ENCODE assay signal across 17 mouse cellular contexts in the genomic region with DNA sequence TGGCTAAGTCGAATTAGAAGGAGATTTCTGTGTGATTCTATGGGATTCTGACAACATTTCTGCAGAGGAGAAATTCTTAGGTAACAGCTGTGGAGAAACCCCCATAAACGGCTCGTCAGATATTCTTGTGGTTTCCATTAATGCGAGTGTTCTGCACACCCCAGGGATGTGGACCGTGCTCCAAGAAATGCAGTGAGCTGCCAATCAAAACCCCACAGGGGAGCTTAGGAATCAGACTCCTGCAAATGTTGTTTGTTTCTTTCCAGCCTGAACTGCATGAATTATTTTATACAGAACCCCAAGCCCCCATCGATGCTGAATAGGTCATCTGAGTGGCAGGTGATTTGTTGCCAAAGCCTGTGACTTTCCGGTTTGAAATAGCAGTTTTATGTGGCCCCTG.
DNase-seq lines count a peak whose midpoint lies in the region; ATAC-seq and TF ChIP-seq lines count a peak whose summit lies in the region.
"Had no signal": no experiment of that assay in that cellular context is flagged by ENCODE, and none has a peak within 500 bp of the region (broad histone marks: within the 10 kb centered on the region; RNA-seq: fewer than 3 reads in every experiment).

No protein-coding gene starts in this region.

- TF ChIP-seq CTCF in left cerebral cortex, adult 2 months (IDR thresholded peaks at IDR 0.05), result no peak
- no peak for TF ChIP-seq CTCF in hindbrain, postnatal 0 days (IDR thresholded peaks at IDR 0.05; ENCODE audit: low read depth)
- TF ChIP-seq CTCF in midbrain, postnatal 0 days (IDR thresholded peaks at IDR 0.05), result no peak
- no peak for TF ChIP-seq CTCF in intestine, postnatal 0 days (IDR thresholded peaks at IDR 0.05; ENCODE audit: low read depth)

- H3K27ac ChIP-seq in left cerebral cortex, adult 2 months, result peak overlapping the region; percentile 47; the same call in 1 of the 2 replicates
- H3K27ac ChIP-seq in forebrain, embryonic 15.5 days (replicated peaks), result peak overlapping the region; percentile 47
- 0 out of 2 replicates have a peak overlapping the region, but pooled peaks have one; percentile 17 for H3K27ac ChIP-seq in hindbrain, postnatal 0 days
- H3K27ac ChIP-seq in midbrain, postnatal 0 days (ENCODE audit: low read depth, low read length), result no peak overlapping the region
- H3K27ac ChIP-seq in intestine, postnatal 0 days (ENCODE audit: low read depth, low read length), result no peak overlapping the region
- H3K27ac ChIP-seq: liver, embryonic 13.5 days had no signal

- no peak overlapping the region for H3K9ac ChIP-seq in forebrain, embryonic 15.5 days (replicated peaks)
- H3K9ac ChIP-seq in hindbrain, postnatal 0 days (replicated peaks; ENCODE audit: low read length), result no peak overlapping the region
- no peak overlapping the region for H3K9ac ChIP-seq in midbrain, postnatal 0 days (replicated peaks; ENCODE audit: low read length, poor library complexity, severe bottlenecking)
- H3K9ac ChIP-seq in intestine, postnatal 0 days (ENCODE audit: low read depth, low read length), result no peak overlapping the region
- H3K9ac ChIP-seq: liver, embryonic 13.5 days had no signal

- no peak overlapping the region for H3K4me2 ChIP-seq in forebrain, embryonic 15.5 days (replicated peaks)
- peak overlapping the region; percentile 16; the same call in 1 of the 2 replicates for H3K4me2 ChIP-seq in hindbrain, postnatal 0 days (ENCODE audit: low read depth, low read length)
- H3K4me2 ChIP-seq in midbrain, postnatal 0 days (ENCODE audit: low read depth, low read length, poor library complexity, severe bottlenecking), result no peak overlapping the region
- H3K4me2 ChIP-seq in intestine, postnatal 0 days (replicated peaks; ENCODE audit: low read depth), result no peak overlapping the region
- H3K4me2 ChIP-seq: heart, embryonic 11.5 days; liver, embryonic 13.5 days had no signal

- no peaks in the 10 kb centered on the region for H3K36me3 ChIP-seq in forebrain, embryonic 15.5 days
- no peaks in the 10 kb centered on the region for H3K36me3 ChIP-seq in hindbrain, postnatal 0 days (ENCODE audit: insufficient read depth, low read length)
- H3K36me3 ChIP-seq in midbrain, postnatal 0 days (ENCODE audit: insufficient read depth, low read length), result no peaks in the 10 kb centered on the region
- no peaks in the 10 kb centered on the region for H3K36me3 ChIP-seq in intestine, postnatal 0 days (ENCODE audit: control insufficient read depth, insufficient read depth)
- H3K36me3 ChIP-seq: liver, embryonic 13.5 days had no signal

- ATAC-seq in forebrain, embryonic 15.5 days (replicated peaks), result peak; percentile 52; the same call in 1 of the 2 replicates
- ATAC-seq in hindbrain, postnatal 0 days, result peak; percentile 72
- ATAC-seq in midbrain, postnatal 0 days (ENCODE audit: low FRiP score), result 0 out of 2 replicates have a peak, but pooled peaks have one; percentile 44
- no peak for ATAC-seq in intestine, postnatal 0 days
- ATAC-seq: CD4-positive, CD25-positive, alpha-beta regulatory T cell, adult 4 months; Patski had no signal

- H3K9me3 ChIP-seq in forebrain, embryonic 15.5 days, result no peaks in the 10 kb centered on the region
- no peaks in the 10 kb centered on the region for H3K9me3 ChIP-seq in hindbrain, postnatal 0 days (ENCODE audit: low read length)
- peaks cover 3% of the 10 kb centered on the region; the same call in 1 of the 2 replicates for H3K9me3 ChIP-seq in midbrain, postnatal 0 days (ENCODE audit: low read length)
- H3K9me3 ChIP-seq in intestine, postnatal 0 days (ENCODE audit: control insufficient read depth), result no peaks in the 10 kb centered on the region
- H3K9me3 ChIP-seq: liver, embryonic 13.5 days had no signal

- H3K4me1 ChIP-seq in forebrain, embryonic 15.5 days, result peaks cover 23% of the 10 kb centered on the region
- 0 out of 2 replicates have a peak, but pooled peaks cover 6% of the 10 kb centered on the region for H3K4me1 ChIP-seq in hindbrain, postnatal 0 days (ENCODE audit: insufficient read depth, low read length)
- no peaks in the 10 kb centered on the region for H3K4me1 ChIP-seq in midbrain, postnatal 0 days (ENCODE audit: insufficient read depth, low read length)
- no peaks in the 10 kb centered on the region for H3K4me1 ChIP-seq in intestine, postnatal 0 days (replicated peaks; ENCODE audit: control insufficient read depth, insufficient read depth, low read length)
- H3K4me1 ChIP-seq: liver, embryonic 13.5 days had no signal

- intact Hi-C loops in left cerebral cortex, adult 2 months (cut with DNase I), result no loop called here
- intact Hi-C loops in heart, postnatal 10 days (cut with DNase I), result no loop called here

- no peak overlapping the region for H3K4me3 ChIP-seq in left cerebral cortex, adult 2 months
- no peak overlapping the region for H3K4me3 ChIP-seq in forebrain, embryonic 15.5 days
- no peak overlapping the region for H3K4me3 ChIP-seq in hindbrain, postnatal 0 days (ENCODE audit: low read length)
- no peak overlapping the region for H3K4me3 ChIP-seq in midbrain, postnatal 0 days (ENCODE audit: low read depth, low read length)
- H3K4me3 ChIP-seq in intestine, postnatal 0 days (ENCODE audit: low read depth, low read length), result no peak overlapping the region
- H3K4me3 ChIP-seq: erythroblast, embryonic 14.5 days; liver, embryonic 13.5 days; myocyte had no signal

- DNase-seq in left cerebral cortex, adult 2 months (ENCODE audit: extremely low spot score in 1 of 2, low spot score in 2 of 2), result no peak
- DNase-seq in left cerebral cortex, adult 8-10 months (ENCODE audit: low spot score in 2 of 2), result no peak
- DNase-seq in hindbrain, postnatal 0 days (ENCODE audit: low spot score), result peak; percentile 55
- DNase-seq in midbrain, postnatal 0 days (ENCODE audit: low spot score), result peak; percentile 58
- no peak for DNase-seq in thymus, adult 18-20 months
- DNase-seq in heart, postnatal 10 days, result no peak
- DNase-seq: adrenal gland, adult 2 months; kidney, postnatal 10 days; liver, embryonic 13.5 days; lung, postnatal 36 days had no signal

- WGBS in forebrain, embryonic 15.5 days, result 24% methylated on average over 7 of the region's 7 CpGs
- 25% methylated on average over 7 of the region's 7 CpGs for WGBS in hindbrain, postnatal 0 days
- 19% methylated on average over 7 of the region's 7 CpGs for WGBS in midbrain, postnatal 0 days
- WGBS in intestine, postnatal 0 days, result 86% methylated on average over 7 of the region's 7 CpGs

- H3K27me3 ChIP-seq in forebrain, embryonic 15.5 days, result no peaks in the 10 kb centered on the region
- no peaks in the 10 kb centered on the region for H3K27me3 ChIP-seq in hindbrain, postnatal 0 days (ENCODE audit: insufficient read depth, low read length)
- no peaks in the 10 kb centered on the region for H3K27me3 ChIP-seq in midbrain, postnatal 0 days (ENCODE audit: insufficient read depth, low read length)
- H3K27me3 ChIP-seq in intestine, postnatal 0 days (replicated peaks; ENCODE audit: control insufficient read depth, insufficient read depth, low read length), result no peaks in the 10 kb centered on the region
- H3K27me3 ChIP-seq: liver, embryonic 13.5 days had no signal

Comparison
In these comparisons a context has a peak if more than half of its experiments do, and no peak if none do; other contexts are left out.
1. DNase-seq: peak in hindbrain, postnatal 0 days (single experiment) and midbrain, postnatal 0 days (single experiment); none in left cerebral cortex, adult 2 months (0 of 2), left cerebral cortex, adult 8-10 months (0 of 2), thymus, adult 18-20 months (0 of 2) and heart, postnatal 10 days (0 of 2).
2. H3K27ac ChIP-seq: peak in left cerebral cortex, adult 2 months (single experiment), forebrain, embryonic 15.5 days (single experiment) and hindbrain, postnatal 0 days (single experiment); none in midbrain, postnatal 0 days (single experiment) and intestine, postnatal 0 days (single experiment).